Mouse (Mus musculus) small intestine, adult 2 months (tissue): Measurements from ENCODE around the gene Pou2f3. TPM values are rescaled to one million over a fixed set of nuclear protein-coding genes. Genes with fewer than 3 reads are reported as not detected.
"Not testable (repeated sequence)": the region's sequence is repeated elsewhere in the genome, so short reads cannot be mapped to it uniquely, and the experiment has no call there.

Experiments
- H3K27ac ChIP-seq: fragments of 200-500 bp; 2 replicates; pipeline ENCODE4 v1.5.1; 2012; ENCODE audit warnings: low read depth, low read length, control low read depth, inconsistent platforms; ENCODE audit not compliant: insufficient read depth
- H3K27me3 ChIP-seq: fragments of 200-500 bp; 2 replicates; pipeline ENCODE4 v1.6.1; 2012; ENCODE audit warnings: mild to moderate bottlenecking, moderate library complexity, low read length, inconsistent platforms; ENCODE audit not compliant: control insufficient read depth, insufficient read depth
- H3K36me3 ChIP-seq: fragments of 200-500 bp; 2 replicates; pipeline ENCODE4 v1.6.1; 2012; ENCODE audit warnings: mild to moderate bottlenecking, low read length, control low read depth, inconsistent platforms; ENCODE audit not compliant: control insufficient read depth, insufficient read depth
- H3K4me1 ChIP-seq: fragments of 200-500 bp; 2 replicates; pipeline ENCODE4 v1.6.1; 2012; ENCODE audit warnings: low read length, inconsistent platforms, mixed read lengths; ENCODE audit not compliant: control insufficient read depth, insufficient read depth, insufficient read length
- H3K4me3 ChIP-seq: fragments of 200-500 bp; 2 replicates; pipeline ENCODE4 v1.5.1; 2012; ENCODE audit warnings: low read depth, mild to moderate bottlenecking, control low read depth, inconsistent platforms, low read length, moderate library complexity
- CTCF ChIP-seq: fragments of 200-500 bp; IDR thresholded peaks from 2 replicates; pipeline ENCODE4 v1.5.1; 2012; ENCODE audit warnings: low read depth, mild to moderate bottlenecking, control low read depth, inconsistent platforms, low read length, moderate library complexity, mixed read lengths; ENCODE audit not compliant: insufficient replicate concordance, insufficient read length; ENCODE audit errors: extremely low read depth
- POLR2A ChIP-seq: fragments of 200-500 bp; IDR thresholded peaks from 2 replicates; pipeline ENCODE4 v1.6.1; 2012; ENCODE audit warnings: low read depth, mild to moderate bottlenecking, control low read depth, inconsistent platforms, low read length, moderate library complexity
- WGBS: fragments of 180-500 bp; shearing (Covaris S2); methylation state at CpG from one replicate; pipeline ENCODE4 v1.1.7; 2018; 5-methylcytosine and 5-hydroxymethylcytosine counted together
- polyA plus RNA-seq: library from polyadenylated mRNA; depleted of rRNA; stranded (reverse); fragments of >200 nt; gene quantifications from 2 replicates; pipeline ENCODE4 v1.2.3, GENCODE M21; 2012

Gene Pou2f3
- polyA plus RNA-seq, 1 experiment: 1.2 TPM

GRCm38 (mm10) chr9:43127101-43127787 is 82.9 kb downstream of the Pou2f3 start:
- 69% methylated on average over 10 of the region's 10 CpGs for WGBS

GRCm38 (mm10) chr9:43122379-43122778 is 87.8 kb downstream of the Pou2f3 start:
- H3K4me1 ChIP-seq: no peaks in the 10 kb centered on the region
- TF ChIP-seq POLR2A: no peak
- TF ChIP-seq CTCF: peak; percentile 7; the same call in 1 of the 2 replicates
- WGBS: 26% methylated on average over 1 of the region's 1 CpGs
- H3K27ac ChIP-seq: no peak overlapping the region
- no peaks in the 10 kb centered on the region for H3K27me3 ChIP-seq
- H3K36me3 ChIP-seq: no peaks in the 10 kb centered on the region
- H3K4me3 ChIP-seq: no peak overlapping the region

More at GRCm38 (mm10) chr9:43127101-43127787, 82.9 kb downstream of the Pou2f3 start:
- H3K27ac ChIP-seq: 0 out of 2 replicates have a peak overlapping the region, but pooled peaks have one; percentile 16
- no peak overlapping the region for H3K4me3 ChIP-seq
- TF ChIP-seq POLR2A (no peak), CTCF (no peak)
- no peaks in the 10 kb centered on the region for H3K4me1 ChIP-seq
- no peaks in the 10 kb centered on the region for H3K36me3 ChIP-seq
- no peaks in the 10 kb centered on the region for H3K27me3 ChIP-seq

- H3K4me1 ChIP-seq, H3K4me3 ChIP-seq, H3K27me3 ChIP-seq, H3K27ac ChIP-seq, H3K36me3 ChIP-seq: not testable (repeated sequence)
- whole genome bisulfite sequencing: 85% methylated on average over 2 of the region's 2 CpGs
These were observed 88.2 kb downstream of the Pou2f3 start for GRCm38 (mm10) chr9:43121948-43122347.

- TF ChIP-seq CTCF: no peak
- Histone ChIP-seq H3K4me3 (no peak overlapping the region), H3K4me1 (peaks cover 6% of the 10 kb centered on the region; the same call in 1 of the 2 replicates), H3K27me3 (peaks cover 8% of the 10 kb centered on the region), H3K36me3 (no peaks in the 10 kb centered on the region), H3K27ac (no peak overlapping the region)
- 86% methylated on average over 6 of the region's 6 CpGs for WGBS
These were observed 93.2 kb downstream of the Pou2f3 start for GRCm38 (mm10) chr9:43116997-43117336.

- H3K36me3 ChIP-seq: no peaks in the 10 kb centered on the region
- 8% methylated on average over 55 of the region's 55 CpGs for WGBS
- TF ChIP-seq POLR2A: no peak
- peaks cover 6% of the 10 kb centered on the region; the same call in 1 of the 2 replicates for H3K4me1 ChIP-seq
- peaks cover 8% of the 10 kb centered on the region for H3K27me3 ChIP-seq
- H3K4me3 ChIP-seq: peak within 1 kb of the TSS; percentile 56
- no peak within 1 kb of the TSS for H3K27ac ChIP-seq
These were observed 93.8 kb downstream of the Pou2f3 start, which contains the start of gene Tmem136 for GRCm38 (mm10) chr9:43116134-43116996. Gene Tmem136 (minus strand): TSS chr9:43116570.

- peak overlapping the region; percentile 56 for H3K4me3 ChIP-seq
- H3K27me3 ChIP-seq: peaks cover 8% of the 10 kb centered on the region
- no peaks in the 10 kb centered on the region for H3K36me3 ChIP-seq
- H3K27ac ChIP-seq: no peak overlapping the region
- WGBS: 23% methylated on average over 12 of the region's 12 CpGs
- no peak for TF ChIP-seq POLR2A
- peaks cover 6% of the 10 kb centered on the region; the same call in 1 of the 2 replicates for H3K4me1 ChIP-seq
These were observed 94.6 kb downstream of the Pou2f3 start for GRCm38 (mm10) chr9:43115431-43116133.

- Histone ChIP-seq H3K27me3 (peaks cover 8% of the 10 kb centered on the region), H3K4me1 (peaks cover 6% of the 10 kb centered on the region; the same call in 1 of the 2 replicates), H3K36me3 (no peaks in the 10 kb centered on the region), H3K4me3 (no peak overlapping the region), H3K27ac (no peak overlapping the region)
- 54% methylated on average over 4 of the region's 4 CpGs for WGBS
- no peak for TF ChIP-seq POLR2A
- no peak for TF ChIP-seq CTCF
These were observed 95.3 kb downstream of the Pou2f3 start for GRCm38 (mm10) chr9:43114833-43115232.
